Mouse (Mus musculus) lung, adult 18-20 months (tissue): ENCODE results near the gene Hspa1l.
"Not testable (repeated sequence)": the region's sequence is repeated elsewhere in the genome, so short reads cannot be mapped to it uniquely, and the experiment has no call there.

Experiments used
- DNase-seq, 2 experiments: peaks; one replicate each; pipeline ENCODE4 v3.0.0; 2022; ENCODE audit warnings: mixed read lengths in 2 of 2

The Hspa1l gene

DNA sequence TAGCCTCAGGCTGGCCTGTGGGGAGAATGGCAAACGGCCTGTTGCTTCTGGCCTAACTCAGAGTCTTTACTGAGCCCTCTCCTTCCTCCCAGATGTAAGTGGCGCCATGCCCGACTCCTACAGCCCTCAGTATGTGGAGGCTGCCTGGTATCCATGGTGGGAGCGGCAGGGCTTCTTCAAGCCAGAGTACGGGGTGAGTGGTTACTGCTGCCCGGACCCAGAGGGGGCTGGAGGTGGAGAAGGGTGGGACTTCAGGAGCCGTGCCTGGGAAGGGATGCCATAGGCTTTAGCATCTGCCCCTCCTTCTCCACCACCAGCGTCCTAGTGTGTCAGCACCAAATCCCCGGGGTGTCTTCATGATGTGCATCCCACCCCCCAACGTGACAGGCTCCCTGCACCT lies 32.7 kb downstream of the Hspa1l start:
- DNase-seq = no peak

DNA sequence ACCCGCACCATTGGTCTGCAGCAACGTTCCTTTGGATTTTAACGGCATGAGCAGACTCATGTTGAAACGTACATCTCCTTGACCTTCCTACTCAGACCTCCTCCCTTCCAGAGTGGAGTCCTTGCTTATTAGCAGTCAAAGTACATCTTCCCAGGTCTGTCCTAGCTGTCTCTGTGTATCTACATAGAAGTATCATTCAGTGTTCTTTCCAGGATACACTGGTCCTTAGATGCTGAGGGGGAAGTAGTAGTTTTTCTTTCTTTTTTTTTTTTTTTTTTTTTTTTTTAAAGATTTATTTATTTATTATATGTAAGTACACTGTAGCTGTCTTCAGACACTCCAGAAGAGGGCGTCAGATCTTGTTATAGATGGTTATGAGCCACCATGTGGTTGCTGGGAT lies 33.4 kb downstream of the Hspa1l start:
- DNase-seq = not testable (repeated sequence)

GRCm38 (mm10) chr17:35007387-35007991 lies 35.0 kb downstream of the Hspa1l start:
- DNase-seq = no peak

- no peak for DNase-seq
Observed at GRCm38 (mm10) chr17:35009586-35009985, 37.1 kb downstream of the Hspa1l start.

DNA sequence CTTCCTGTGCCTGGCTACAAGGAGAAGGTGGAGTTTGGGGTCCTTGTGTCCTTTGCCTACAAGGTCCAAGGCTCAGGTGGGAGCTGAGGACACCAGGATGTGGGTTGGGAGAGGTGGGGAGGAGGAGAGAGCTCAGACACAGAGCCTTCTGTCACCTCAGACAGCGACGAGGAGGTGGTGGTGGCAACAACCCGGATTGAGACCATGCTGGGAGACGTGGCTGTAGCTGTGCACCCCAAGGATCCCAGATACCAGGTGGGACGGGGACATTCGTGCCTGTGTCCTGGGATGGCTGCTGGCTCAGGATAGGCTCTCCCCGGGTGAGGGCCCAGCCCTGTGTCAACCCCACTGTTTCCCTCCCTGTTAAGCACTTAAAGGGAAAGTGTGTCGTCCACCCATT lies 38.9 kb downstream of the Hspa1l start:
- no peak for DNase-seq

GRCm38 (mm10) chr17:35012430-35012829 lies 39.9 kb downstream of the Hspa1l start:
- no peak for DNase-seq

DNA sequence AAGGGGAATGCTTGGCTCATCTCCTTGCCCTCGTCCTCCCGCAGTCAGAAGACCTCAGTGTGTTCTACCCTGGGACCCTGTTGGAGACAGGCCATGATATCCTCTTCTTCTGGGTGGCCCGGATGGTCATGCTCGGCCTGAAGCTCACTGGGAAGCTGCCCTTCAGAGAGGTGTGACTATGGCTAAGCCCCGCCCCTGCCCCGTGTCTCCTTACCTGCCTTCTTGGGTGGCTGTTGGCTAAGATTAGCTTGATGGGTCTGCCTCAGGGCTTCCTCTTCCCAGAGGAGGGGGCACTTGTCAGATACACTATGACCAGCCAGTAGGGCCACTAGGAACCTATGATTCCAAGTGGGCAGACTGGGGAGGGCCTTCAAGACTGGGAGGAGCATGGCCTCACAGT lies 40.7 kb downstream of the Hspa1l start:
- DNase-seq = no peak

- no peak for DNase-seq
Observed at GRCm38 (mm10) chr17:35015296-35015695, 42.8 kb downstream of the Hspa1l start.

DNA sequence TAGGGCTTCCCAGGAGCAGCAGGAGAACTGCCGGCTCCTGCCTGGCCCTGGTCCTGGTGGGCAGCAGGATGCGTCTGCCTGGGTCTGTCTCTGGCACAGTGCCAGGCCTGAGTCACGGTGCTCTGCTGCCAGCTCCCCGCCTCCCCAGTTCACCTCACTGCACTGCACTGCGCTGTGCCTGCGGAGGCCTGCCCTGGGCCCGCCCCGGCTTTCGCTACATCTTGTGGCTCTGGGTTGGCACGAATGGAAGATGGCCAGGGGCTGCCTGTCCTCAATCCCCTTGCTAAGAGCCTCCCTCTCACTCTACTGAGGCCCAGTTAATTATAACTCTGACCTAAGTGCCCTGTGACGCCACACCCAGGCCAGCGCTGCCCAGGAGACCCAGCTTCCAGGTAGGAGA lies 43.9 kb downstream of the Hspa1l start, which contains the start of gene Vwa7:
Gene Vwa7, plus strand, starts transcription at position 204 of the 400 bp plus-strand sequence.
- peak in 1 of 2 experiments; percentile 33 for DNase-seq

- DNase-seq = no peak
Observed at GRCm38 (mm10) chr17:35016791-35017705, 44.5 kb downstream of the Hspa1l start.

DNA sequence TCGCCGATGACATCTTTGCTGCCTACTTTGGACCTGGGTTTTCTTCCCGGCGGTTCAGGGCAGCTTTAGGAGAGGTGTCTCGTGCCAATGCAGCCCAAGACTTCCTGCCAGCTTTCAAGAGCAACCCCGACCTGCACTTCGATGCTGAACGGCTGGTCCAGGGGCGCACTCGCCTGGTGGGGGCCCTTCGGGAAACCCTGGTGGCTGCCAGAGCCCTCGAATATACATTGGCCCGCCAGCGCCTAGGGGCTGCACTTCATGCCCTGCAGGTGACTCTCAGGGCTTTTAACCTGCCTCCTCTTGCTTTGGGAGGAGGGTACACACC lies 45.2 kb downstream of the Hspa1l start:
- no peak for DNase-seq

GRCm38 (mm10) chr17:35018171-35018570 lies 45.7 kb downstream of the Hspa1l start:
- no peak for DNase-seq

DNA sequence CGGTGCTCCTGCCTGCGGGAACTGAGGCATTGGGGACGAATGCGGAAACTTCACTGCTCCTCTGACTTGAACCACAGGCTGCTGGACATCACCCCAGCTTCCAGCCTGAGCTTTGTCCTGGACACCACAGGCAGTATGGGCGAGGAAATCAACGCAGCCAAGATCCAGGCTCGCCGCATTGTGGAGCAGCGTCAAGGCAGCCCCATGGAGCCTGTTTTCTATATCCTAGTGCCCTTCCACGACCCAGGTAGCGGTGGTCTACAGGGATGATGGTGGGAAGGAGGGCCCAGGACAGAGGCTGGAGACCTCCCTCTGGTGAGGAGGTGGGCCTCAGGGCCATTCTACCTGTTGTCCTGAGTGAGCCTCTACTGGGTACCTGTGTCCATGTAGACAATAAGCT lies 47.4 kb downstream of the Hspa1l start:
- DNase-seq = no peak

- no peak for DNase-seq
Observed at GRCm38 (mm10) chr17:35020551-35020950, 48.0 kb downstream of the Hspa1l start.

DNA sequence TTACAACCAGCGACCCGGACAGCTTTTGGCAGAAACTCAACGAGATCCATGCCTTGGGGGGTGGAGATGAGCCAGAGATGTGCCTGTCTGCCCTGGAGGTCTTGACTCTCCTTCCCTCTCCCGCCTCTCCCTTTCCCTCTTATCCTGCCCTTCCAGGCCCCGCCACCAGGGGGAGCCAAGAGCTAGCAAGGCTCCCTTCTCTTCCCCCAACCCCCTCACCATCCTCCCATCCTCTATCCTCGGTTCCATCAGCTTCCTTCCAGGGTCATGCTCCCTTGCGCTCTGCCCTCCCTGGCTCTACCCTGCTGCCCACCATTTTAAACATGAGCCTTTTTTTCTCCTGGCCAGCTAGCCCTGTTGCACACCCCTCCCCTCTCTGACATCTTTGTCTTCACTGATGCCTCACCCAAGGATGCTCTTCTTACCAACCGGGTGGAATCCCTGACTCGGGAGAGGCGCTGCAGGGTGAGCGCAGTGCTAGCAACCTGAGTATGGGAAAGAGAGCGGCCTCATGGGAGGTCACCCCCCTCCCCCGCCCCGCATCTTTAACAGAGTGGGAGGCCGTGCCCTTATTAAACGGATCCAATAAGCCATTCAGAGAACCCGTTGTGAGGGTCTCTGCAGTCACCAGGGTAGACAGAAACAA lies 48.8 kb downstream of the Hspa1l start:
- DNase-seq = peak; percentile 85 to 88

DNA sequence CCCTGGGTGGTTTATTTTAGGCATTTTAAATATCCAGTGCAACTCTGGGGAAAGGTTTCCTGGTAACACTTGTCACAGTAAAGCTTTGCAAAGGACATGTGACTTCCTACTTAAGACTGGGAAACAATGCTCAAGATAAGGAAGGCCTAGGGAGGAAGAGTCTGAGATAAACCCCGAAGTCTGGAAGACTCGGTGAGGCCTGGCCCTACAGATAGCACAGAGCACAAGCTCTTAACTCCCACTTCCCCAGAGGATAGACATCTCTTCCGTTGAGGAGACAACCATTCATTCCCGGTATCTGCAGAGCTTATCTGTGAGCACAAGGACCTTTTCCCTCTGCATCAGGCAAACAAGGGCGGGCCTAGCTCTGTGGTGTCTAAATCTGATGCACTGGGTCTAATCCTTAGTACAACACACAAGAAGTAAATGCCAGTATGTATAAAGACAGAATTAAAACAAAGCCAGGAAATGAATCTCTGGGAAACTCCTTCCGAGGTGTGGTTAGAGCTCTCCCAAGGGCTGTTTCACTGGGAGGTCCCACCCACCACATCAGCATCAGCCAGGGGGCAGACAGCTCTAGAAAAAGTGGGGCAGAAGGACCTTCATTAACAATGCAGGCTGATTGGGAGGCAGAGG lies 49.5 kb downstream of the Hspa1l start:
- DNase-seq = peak; percentile 53 to 69

- DNase-seq = no peak
Observed at GRCm38 (mm10) chr17:35022541-35023060, 50.1 kb downstream of the Hspa1l start.

DNA sequence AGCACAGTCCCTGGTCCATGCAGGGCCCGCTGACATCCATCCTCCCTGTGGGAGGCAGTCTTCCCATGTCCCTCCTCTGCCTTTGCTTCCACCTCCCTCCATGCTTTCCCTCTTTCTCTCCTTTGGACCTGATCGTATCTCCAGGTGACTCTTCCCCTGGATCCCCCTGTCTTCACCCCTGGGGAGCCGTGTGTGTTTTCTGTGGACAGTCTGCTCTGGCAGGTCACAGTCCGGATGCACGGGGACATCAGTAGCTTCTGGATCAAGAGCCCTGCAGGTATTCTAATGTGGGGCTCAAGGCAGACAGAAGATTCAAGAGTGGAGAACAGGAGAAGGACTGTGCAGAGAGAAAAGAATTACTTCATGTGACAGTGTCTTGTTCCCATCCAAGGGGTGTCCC lies 50.7 kb downstream of the Hspa1l start:
- DNase-seq = no peak

GRCm38 (mm10) chr17:35023756-35024155 lies 51.3 kb downstream of the Hspa1l start:
- no peak for DNase-seq

GRCm38 (mm10) chr17:35024261-35024660 lies 51.8 kb downstream of the Hspa1l start:
- DNase-seq = no peak

GRCm38 (mm10) chr17:35024691-35025488 lies 52.4 kb downstream of the Hspa1l start:
- DNase-seq = peak in 1 of 2 experiments; percentile 40

DNA sequence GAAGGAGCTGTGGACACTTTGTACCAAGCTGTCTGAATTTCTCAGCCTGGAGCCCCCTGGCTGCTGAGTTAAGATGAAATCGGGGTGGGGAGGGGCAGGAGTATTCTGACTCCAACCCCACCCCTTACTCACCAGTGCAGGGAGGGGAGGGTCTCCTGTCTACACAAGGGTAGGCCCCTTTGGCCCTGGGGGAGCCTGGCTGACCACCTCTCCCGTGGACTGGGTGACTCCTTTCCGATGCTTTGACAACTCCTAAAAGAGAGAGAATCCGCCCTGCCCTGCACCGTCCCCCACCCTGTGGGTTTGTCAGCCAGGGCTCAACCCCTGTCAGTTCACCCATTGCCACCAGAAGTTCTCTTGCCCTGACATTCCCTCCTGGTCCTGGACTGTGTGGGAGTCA lies 53.7 kb downstream of the Hspa1l start:
- no peak for DNase-seq
